Mouse (Mus musculus) yolk sac, embryonic 10.5 days (tissue): ENCODE data around the gene Farsa.
"Not testable (repeated sequence)": the region's sequence is repeated elsewhere in the genome, so short reads cannot be mapped to it uniquely, and the experiment has no call there.

Source experiments
- DNase-seq: peaks from one replicate; pipeline ENCODE4 v3.0.0-alpha.2; 2017; ENCODE audit warnings: low spot score

Farsa gene

DNA sequence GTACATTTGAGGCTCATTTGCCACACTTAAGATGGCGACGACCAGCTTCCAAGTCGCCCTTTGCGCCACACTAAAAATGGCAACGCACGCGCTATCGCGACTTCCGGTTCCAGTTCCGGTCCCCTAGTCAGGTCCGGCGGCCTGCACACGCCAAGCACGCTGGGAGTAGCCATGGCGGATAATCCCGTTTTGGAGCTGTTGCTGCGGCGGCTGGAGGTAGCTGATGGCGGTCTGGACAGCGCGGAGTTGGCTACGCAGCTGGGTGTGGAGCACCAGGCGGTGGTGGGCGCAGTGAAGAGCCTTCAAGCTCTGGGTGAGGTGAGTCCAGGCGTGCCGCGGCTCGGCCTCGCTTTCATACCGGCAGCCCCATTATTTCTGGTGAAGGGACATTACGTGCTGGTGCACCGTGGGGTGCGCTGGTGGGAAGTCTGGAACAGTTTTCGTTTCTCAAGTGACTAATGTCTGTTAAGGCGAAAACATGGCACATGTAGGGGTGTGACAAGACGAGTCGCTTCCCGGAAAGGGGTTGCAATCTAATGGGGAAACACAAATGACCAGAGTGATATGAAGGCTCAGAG is at the start of gene Farsa:
Farsa (plus strand) TSS at position 126 of the 578 bp plus-strand sequence.
- peak; percentile 90 for DNase-seq

DNA sequence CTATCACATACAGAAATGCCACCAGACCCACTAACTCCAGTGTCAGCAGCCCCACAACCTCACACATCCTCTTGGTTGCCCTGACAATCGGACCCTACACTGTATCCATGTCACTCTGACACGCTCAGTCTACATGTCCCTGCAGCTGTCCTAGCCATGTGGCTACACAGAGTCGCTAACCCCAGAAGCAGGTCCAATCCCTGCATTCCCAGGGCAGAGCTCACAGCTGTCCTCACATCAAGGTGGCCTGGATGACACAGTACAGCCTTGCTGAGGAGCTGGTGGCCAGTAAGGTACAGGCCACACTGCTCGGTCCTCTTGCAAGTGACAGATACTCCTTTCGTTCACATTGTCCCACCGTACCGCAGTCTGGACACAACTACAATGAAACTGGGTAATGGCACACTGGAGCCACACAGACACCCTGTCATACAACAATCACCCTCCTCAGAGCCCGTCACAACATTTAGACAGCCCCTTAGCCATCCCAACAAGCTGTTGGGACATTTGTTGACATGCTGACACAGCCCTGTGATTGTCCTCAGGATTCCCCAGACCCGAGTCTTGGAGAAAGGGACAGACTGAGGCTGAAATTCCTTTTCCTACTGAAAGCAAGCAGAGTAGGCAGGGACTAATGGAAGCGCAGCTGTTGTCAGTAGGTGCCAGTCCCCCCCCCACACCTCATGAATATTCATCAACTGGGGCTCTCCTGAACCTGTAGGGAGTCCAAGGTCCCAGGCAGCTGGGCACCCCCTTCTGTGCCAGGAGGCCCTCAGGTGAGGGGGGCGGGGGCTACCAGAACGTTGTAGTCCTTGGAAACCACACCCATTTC is 47.5 kb upstream of the Farsa start:
- DNase-seq: no peak

- no peak for DNase-seq
Observed at GRCm38 (mm10) chr8:84809941-84810280, 46.9 kb upstream of the Farsa start.

GRCm38 (mm10) chr8:84810896-84811295 is 45.9 kb upstream of the Farsa start:
- peak; percentile 58 for DNase-seq

GRCm38 (mm10) chr8:84811303-84811702 is 45.5 kb upstream of the Farsa start:
- DNase-seq: no peak

DNA sequence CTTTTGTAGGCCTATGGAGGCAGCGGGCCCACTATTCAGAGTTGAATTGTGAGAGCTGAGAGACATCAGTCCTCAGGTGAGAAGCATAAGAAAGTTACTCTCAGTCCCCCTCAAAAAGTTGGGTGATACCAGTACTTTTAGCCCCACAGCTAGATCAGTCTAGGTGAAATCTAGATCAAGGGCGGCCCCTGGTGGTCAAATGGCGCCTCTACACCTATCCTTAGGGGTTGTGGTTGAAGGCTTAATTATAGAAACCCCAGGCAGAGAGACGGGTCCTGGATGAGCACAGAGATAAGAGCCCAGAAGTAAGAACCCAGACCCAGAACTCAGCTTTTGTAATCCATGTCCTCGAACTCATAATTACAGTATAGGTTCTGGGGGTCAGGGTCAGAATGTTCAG is 43.7 kb upstream of the Farsa start:
- DNase-seq: peak; percentile 58

GRCm38 (mm10) chr8:84813830-84814229 is 43.0 kb upstream of the Farsa start:
- no peak for DNase-seq

GRCm38 (mm10) chr8:84814240-84814554 is 42.6 kb upstream of the Farsa start:
- DNase-seq: no peak

GRCm38 (mm10) chr8:84814555-84815441 is 42.0 kb upstream of the Farsa start:
- no peak for DNase-seq

GRCm38 (mm10) chr8:84815547-84815946 is 41.2 kb upstream of the Farsa start:
- DNase-seq: peak; percentile 80

DNA sequence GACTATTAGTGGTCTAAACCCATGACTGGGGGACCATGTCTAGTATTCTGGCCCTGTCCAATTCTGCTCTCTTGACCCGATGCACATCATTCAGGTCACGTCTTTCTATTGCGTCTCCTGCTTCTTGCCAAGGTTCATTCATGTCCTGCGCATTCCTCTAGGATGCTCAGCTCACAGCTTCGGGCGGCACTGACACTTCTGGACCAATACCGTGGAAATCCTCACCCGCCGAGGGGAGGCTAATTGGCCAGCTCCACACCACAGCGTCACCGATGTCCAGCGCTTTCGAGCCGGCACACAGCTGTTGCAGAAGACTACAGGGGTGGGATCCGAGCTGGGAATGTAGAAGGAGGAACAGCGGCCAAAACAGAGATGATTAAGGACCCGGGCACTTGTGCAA is 40.7 kb upstream of the Farsa start:
- DNase-seq: no peak

GRCm38 (mm10) chr8:84822723-84823122 is 34.1 kb upstream of the Farsa start, which contains the start of gene Dand5:
Gene Dand5, minus strand, starts transcription at chr8:84822823.
- DNase-seq: no peak

- DNase-seq: peak; percentile 61
Observed at GRCm38 (mm10) chr8:84823653-84824052, 33.1 kb upstream of the Farsa start.

GRCm38 (mm10) chr8:84825636-84826035 is 31.2 kb upstream of the Farsa start:
- no peak for DNase-seq

GRCm38 (mm10) chr8:84826518-84826917 is 30.3 kb upstream of the Farsa start:
- DNase-seq: not testable (repeated sequence)

DNA sequence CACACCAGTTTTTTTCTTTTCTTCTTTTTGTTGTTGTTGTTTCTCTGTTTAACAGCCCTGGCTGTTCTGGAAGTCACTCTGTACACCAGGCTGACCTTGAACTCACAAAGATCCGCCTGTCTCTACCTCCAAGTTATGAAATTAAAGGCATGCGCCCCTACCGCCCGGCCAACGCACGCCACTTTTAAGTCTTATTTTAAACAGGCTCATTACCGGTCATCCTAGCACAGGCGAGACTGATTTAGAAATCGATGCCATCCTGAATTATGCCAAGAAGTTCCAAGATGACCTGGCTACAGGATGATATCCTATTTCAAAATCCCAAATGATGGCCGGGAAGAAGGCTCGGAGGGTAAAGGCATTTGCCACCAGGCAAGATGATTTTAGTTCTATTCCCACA is 25.3 kb upstream of the Farsa start, which contains the start of gene Gadd45gip1:
Gadd45gip1 (plus strand) TSS at position 33 of the 400 bp plus-strand sequence.
- no peak for DNase-seq

GRCm38 (mm10) chr8:84832034-84832717 is 24.6 kb upstream of the Farsa start:
- DNase-seq: peak; percentile 85

GRCm38 (mm10) chr8:84832759-84833742 is 23.7 kb upstream of the Farsa start:
- no peak for DNase-seq

- no peak for DNase-seq
Observed at GRCm38 (mm10) chr8:84834002-84834865, 22.6 kb upstream of the Farsa start.
